Mouse (Mus musculus) embryo, embryonic 11 days (tissue): ENCODE data around the gene A930018P22Rik.

Experiments
- DNase-seq: peaks from one replicate; pipeline ENCODE4 v3.0.0-alpha.2; 2015

The A930018P22Rik gene

GRCm38 (mm10) chr2:104163978-104164487, 41.5 kb downstream of the A930018P22Rik start:
- DNase-seq, result no peak

GRCm38 (mm10) chr2:104165631-104166030, 43.1 kb downstream of the A930018P22Rik start:
- DNase-seq, result no peak

DNA sequence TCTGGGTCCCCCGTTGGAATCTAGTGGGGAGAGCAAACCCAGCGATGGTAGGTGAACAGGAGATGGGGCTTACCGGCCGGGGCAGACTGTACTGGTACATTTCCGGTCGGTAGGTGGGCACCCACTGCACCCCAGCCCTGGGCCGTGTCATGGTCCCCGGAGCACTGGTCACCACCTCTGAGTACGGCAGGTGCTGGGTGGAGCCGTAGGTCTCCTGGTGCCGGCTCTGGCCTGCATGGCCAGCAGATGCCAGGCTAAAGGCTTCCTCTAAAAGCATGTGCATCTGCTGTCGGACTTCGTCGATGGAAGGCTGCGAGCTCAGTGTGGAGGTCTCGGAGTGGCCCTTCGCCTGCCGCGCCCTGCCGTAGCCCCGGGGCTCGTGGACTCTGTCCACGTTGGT, 45.2 kb downstream of the A930018P22Rik start:
- no peak for DNase-seq

GRCm38 (mm10) chr2:104168186-104168896, 45.8 kb downstream of the A930018P22Rik start:
- DNase-seq, result no peak

DNA sequence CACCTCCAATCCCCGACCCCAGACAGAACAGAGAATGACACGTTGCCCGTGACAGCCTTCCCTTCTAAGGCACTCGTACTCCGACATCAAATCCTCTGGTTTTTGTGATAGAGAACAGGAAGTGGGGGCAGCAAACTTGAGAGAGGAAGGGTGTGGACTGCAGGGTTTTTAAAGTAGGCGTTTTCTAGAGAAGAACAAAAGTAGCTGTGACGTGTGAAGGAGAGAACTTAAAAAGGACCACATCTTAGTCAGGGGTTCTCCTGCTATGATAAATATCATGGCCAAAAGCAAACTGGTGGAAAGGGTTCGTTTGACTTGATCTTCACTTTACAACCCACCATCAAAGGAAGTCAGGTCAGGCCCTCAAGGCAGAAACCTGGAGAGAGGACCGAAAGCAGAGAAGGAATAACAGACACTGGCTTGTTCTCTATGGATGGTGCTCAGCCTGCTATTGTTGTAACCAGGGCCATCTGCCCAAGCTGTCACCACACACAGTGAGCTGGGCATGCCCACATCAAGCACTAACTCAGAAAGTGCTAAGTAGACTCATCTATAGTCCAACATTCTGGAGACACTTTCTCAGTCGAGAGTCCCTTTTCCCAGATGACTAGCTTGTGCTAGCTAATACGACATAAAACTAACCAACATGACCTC, 50.3 kb downstream of the A930018P22Rik start:
- DNase-seq, result no peak

DNA sequence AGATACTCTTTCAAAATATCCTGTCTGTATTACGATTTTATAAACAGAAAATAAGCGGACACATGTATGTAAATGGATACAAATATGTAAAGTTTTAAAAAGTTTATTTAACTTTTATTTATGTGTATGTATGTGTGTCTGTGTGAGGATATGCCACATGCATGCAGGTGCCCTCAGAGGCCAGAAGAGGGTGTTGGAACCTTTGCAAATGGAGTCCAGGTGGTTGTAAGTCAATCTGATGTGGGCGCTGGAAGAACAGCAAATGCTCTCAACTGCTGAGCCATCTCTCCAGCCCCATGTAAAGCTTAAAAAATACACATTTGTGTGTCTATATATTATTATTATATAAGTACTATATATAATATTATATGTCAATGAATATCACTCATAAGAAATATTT, 50.9 kb downstream of the A930018P22Rik start:
- no peak for DNase-seq
